Mouse (Mus musculus) ES-E14 (cell line): ENCODE measurements around the gene 4921504E06Rik.

Experiments
- CHD2 ChIP-seq: IDR thresholded peaks from 2 replicates; pipeline ENCODE4 v1.6.1; 2014; ENCODE audit warnings: mild to moderate bottlenecking, low read depth, low read length, inconsistent platforms
- HCFC1 ChIP-seq: IDR thresholded peaks from 2 replicates; pipeline ENCODE4 v1.6.1; 2012; ENCODE audit warnings: low read length, inconsistent platforms, borderline replicate concordance; ENCODE audit not compliant: insufficient read depth
- MAFK ChIP-seq: IDR thresholded peaks from 2 replicates; pipeline ENCODE4 v1.6.1; 2014; ENCODE audit warnings: mild to moderate bottlenecking, low read depth, low read length, inconsistent platforms; ENCODE audit not compliant: insufficient read depth
- ZC3H11A ChIP-seq: IDR thresholded peaks from 2 replicates; pipeline ENCODE4 v1.6.1; 2012; ENCODE audit warnings: low read depth, mild to moderate bottlenecking, inconsistent platforms, low read length, borderline replicate concordance
- ZNF384 ChIP-seq: IDR thresholded peaks from 2 replicates; pipeline ENCODE4 v1.6.1; 2012; ENCODE audit warnings: low read depth, low read length, inconsistent platforms

GRCm38 (mm10) chr2:19553821-19554592 lies at the start of gene 4921504E06Rik:
- TF ChIP-seq CHD2 (no peak), ZNF384 (no peak), ZC3H11A (no peak), HCFC1 (no peak), MAFK (no peak)
